Mouse (Mus musculus) T-helper 1 cell (primary cell): ENCODE measurements around the gene Gm3646.

ENCODE experiments used
- in situ Hi-C: fragments of 300-600 bp; cut with MboI, MseI; formaldehyde crosslinking; loops from one replicate; pipeline ENCODE4 v1.15.1; 2025; ENCODE audit warnings: high pct_unique_total_duplicates

Gene Gm3646

GRCm38 (mm10) chr1:39805243-39805979 is at the start of gene Gm3646:
TSS of gene Gm3646 (minus strand) at chr1:39805332.
- in situ Hi-C loops, result no loop called here

GRCm38 (mm10) chr1:39847066-39847465 is 41.9 kb upstream of the Gm3646 start:
- in situ Hi-C loops, result no loop called here

- in situ Hi-C loops, result no loop called here
Observed at GRCm38 (mm10) chr1:39846031-39846550, 41.0 kb upstream of the Gm3646 start.

- in situ Hi-C loops, result no loop called here
Observed at GRCm38 (mm10) chr1:39843328-39843727, 38.2 kb upstream of the Gm3646 start.

- in situ Hi-C loops, result no loop called here
Observed at GRCm38 (mm10) chr1:39842218-39843007, 37.3 kb upstream of the Gm3646 start.

GRCm38 (mm10) chr1:39840856-39841255 is 35.7 kb upstream of the Gm3646 start:
- in situ Hi-C loops, result no loop called here

- in situ Hi-C loops, result no loop called here
Observed at GRCm38 (mm10) chr1:39839838-39840237, 34.7 kb upstream of the Gm3646 start.

GRCm38 (mm10) chr1:39839217-39839616 is 34.1 kb upstream of the Gm3646 start:
- in situ Hi-C loops, result no loop called here

- in situ Hi-C loops, result no loop called here
Observed at GRCm38 (mm10) chr1:39838487-39839169, 33.5 kb upstream of the Gm3646 start.

- in situ Hi-C loops, result no loop called here
Observed at GRCm38 (mm10) chr1:39831594-39832039, 26.5 kb upstream of the Gm3646 start.

- in situ Hi-C loops, result no loop called here
Observed at GRCm38 (mm10) chr1:39830786-39831593, 25.9 kb upstream of the Gm3646 start.

- in situ Hi-C loops, result no loop called here
Observed at GRCm38 (mm10) chr1:39824902-39825301, 19.8 kb upstream of the Gm3646 start.

GRCm38 (mm10) chr1:39824240-39824639 is 19.1 kb upstream of the Gm3646 start:
- in situ Hi-C loops, result no loop called here

- in situ Hi-C loops, result no loop called here
Observed at GRCm38 (mm10) chr1:39819596-39819995, 14.5 kb upstream of the Gm3646 start.

GRCm38 (mm10) chr1:39815766-39816165 is 10.6 kb upstream of the Gm3646 start:
- in situ Hi-C loops, result no loop called here

GRCm38 (mm10) chr1:39813067-39813466 is 7.9 kb upstream of the Gm3646 start:
- in situ Hi-C loops, result no loop called here

GRCm38 (mm10) chr1:39804789-39805188 is 343 bp downstream of the Gm3646 start:
- in situ Hi-C loops, result no loop called here

GRCm38 (mm10) chr1:39802946-39803345 is 2.2 kb downstream of the Gm3646 start:
- in situ Hi-C loops, result no loop called here

- in situ Hi-C loops, result no loop called here
Observed at GRCm38 (mm10) chr1:39797496-39797895, 7.6 kb downstream of the Gm3646 start.

GRCm38 (mm10) chr1:39796765-39797164 is 8.4 kb downstream of the Gm3646 start:
- in situ Hi-C loops, result no loop called here

- in situ Hi-C loops, result no loop called here
Observed at GRCm38 (mm10) chr1:39784632-39785031, 20.5 kb downstream of the Gm3646 start.
